Mouse (Mus musculus) spleen, adult 2 months (tissue): ENCODE results near the gene Mybbp1a. TPM values are rescaled to one million over a fixed set of nuclear protein-coding genes. Genes with fewer than 3 reads are reported as not detected.
A peak's percentile ranks its signal among the peaks of the same experiment; 100 is the strongest.

Experiments
- DNase-seq, 2 experiments: peaks; one replicate each; pipeline versions ENCODE4 v3.0.0 to v3.0.0-alpha.2; 2012 to 2021; ENCODE audit warnings: low spot score in 2 of 2, low read depth in 1 of 2
- H3K27ac ChIP-seq: fragments of 200-500 bp; 2 replicates; pipeline ENCODE4 v1.5.1; 2012; ENCODE audit warnings: low read length, inconsistent platforms; ENCODE audit not compliant: insufficient read depth
- H3K27me3 ChIP-seq: fragments of 200-500 bp; 2 replicates; pipeline ENCODE4 v1.6.1; 2012; ENCODE audit warnings: mild to moderate bottlenecking, moderate library complexity, low read length, inconsistent platforms; ENCODE audit not compliant: control insufficient read depth, insufficient read depth
- H3K36me3 ChIP-seq: fragments of 200-500 bp; 2 replicates; pipeline ENCODE4 v1.6.1; 2012; ENCODE audit warnings: mild to moderate bottlenecking, low read length, inconsistent platforms; ENCODE audit not compliant: control insufficient read depth, insufficient read depth
- H3K4me1 ChIP-seq: fragments of 200-500 bp; 2 replicates; pipeline ENCODE4 v1.6.1; 2011; ENCODE audit warnings: inconsistent platforms; ENCODE audit not compliant: control insufficient read depth, insufficient read depth, insufficient read length
- H3K4me3 ChIP-seq: fragments of 200-500 bp; 2 replicates; pipeline ENCODE4 v1.5.1; 2011; ENCODE audit warnings: mild to moderate bottlenecking, inconsistent platforms; ENCODE audit not compliant: insufficient read depth, insufficient read length; ENCODE audit errors: extremely low read depth
- CTCF ChIP-seq: fragments of 200-500 bp; IDR thresholded peaks from 2 replicates; pipeline ENCODE4 v1.5.1; 2011; ENCODE audit warnings: mild to moderate bottlenecking, inconsistent platforms; ENCODE audit not compliant: insufficient read depth, insufficient read length, insufficient replicate concordance; ENCODE audit errors: extremely low read depth
- POLR2A ChIP-seq: fragments of 200-500 bp; IDR thresholded peaks from 2 replicates; pipeline ENCODE4 v1.6.1; 2011; ENCODE audit warnings: low read depth, low read length, inconsistent platforms
- WGBS: fragments of 180-500 bp; shearing (Covaris S2); methylation state at CpG from one replicate; pipeline ENCODE4 v1.1.7; 2018; 5-methylcytosine and 5-hydroxymethylcytosine counted together
- polyA plus RNA-seq: library from polyadenylated mRNA; depleted of rRNA; stranded (reverse); fragments of >200 nt; gene quantifications from 2 replicates; pipeline ENCODE4 v1.2.3, GENCODE M21; 2012; rRNA removed

The Mybbp1a gene
- 48.6 and 48.7 TPM in 2 replicates for polyA plus RNA-seq

DNA sequence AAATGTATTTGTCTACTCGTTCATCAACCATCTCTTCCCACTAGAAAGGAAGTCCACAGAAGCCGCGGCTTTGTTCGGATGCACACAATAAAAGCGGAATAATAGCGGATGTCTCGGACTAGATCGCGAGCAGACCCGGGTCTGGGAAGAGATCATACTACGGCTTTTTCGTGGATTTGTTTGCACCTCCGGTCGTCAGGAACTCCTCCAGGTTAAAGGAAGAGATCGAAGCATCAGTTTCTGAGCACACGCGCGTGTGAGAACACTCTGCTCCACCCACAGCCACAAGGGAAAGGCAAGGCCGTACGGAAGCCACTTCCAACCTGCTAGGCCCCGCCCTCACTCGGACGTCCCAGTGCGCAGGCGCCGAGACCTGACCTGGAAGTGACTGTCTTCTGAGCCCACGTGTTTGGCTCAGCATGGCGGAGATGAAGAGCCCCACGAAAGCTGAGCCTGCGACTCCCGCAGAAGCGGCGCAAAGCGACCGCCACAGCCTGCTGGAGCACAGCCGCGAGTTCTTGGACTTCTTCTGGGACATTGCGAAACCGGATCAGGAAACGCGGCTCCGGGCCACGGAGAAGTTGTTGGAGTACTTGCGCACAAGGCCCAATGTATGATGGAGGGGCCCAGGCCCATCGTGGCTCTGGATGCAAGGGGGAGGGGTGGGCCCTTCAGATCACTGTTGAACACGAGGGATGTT is at the start of gene Mybbp1a:
Gene Mybbp1a (plus strand): TSS at position 391 of the 700 bp plus-strand sequence.
- peak within 1 kb of the TSS; percentile 78 for H3K4me3 ChIP-seq
- TF ChIP-seq CTCF (no peak), POLR2A (peak; percentile 88)
- H3K4me1 ChIP-seq = peaks cover 19% of the 10 kb centered on the region; the same call in 1 of the 2 replicates
- peak; percentile 89 to 99 for DNase-seq
- H3K27me3 ChIP-seq = no peaks in the 10 kb centered on the region
- WGBS = under 1% methylated on average over 46 of the region's 46 CpGs
- H3K36me3 ChIP-seq = peaks cover 31% of the 10 kb centered on the region
- H3K27ac ChIP-seq = peak within 1 kb of the TSS; percentile 87

- no peaks in the 10 kb centered on the region for H3K36me3 ChIP-seq
- H3K4me1 ChIP-seq = no peaks in the 10 kb centered on the region
- no peak overlapping the region for H3K27ac ChIP-seq
- TF ChIP-seq CTCF (no peak), POLR2A (no peak)
- 54% methylated on average over 3 of the region's 3 CpGs for WGBS
- no peak for DNase-seq
- H3K27me3 ChIP-seq = no peaks in the 10 kb centered on the region
- no peak overlapping the region for H3K4me3 ChIP-seq
Measured at GRCm38 (mm10) chr11:72393243-72393642, 47.9 kb upstream of the Mybbp1a start.

DNA sequence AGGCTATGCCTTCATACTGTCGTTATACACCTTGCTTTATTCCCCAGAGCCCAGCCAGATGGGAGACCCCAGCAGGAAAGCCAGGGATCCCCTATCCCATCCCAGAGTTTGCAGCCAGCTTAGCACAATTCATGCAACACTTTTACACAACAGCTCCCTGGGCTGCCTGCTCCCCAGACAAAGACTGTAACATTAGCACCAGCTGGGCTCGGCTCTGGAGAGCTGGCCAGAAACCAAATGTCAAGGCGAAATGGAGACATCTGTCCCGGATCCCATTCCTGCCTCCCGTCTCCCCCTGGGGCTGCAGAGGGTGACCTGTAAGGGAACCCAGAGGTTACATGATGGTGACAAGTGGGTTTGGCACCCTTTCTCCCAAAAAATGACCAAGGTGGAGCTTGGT is 47.5 kb upstream of the Mybbp1a start:
- no peak for TF ChIP-seq CTCF
- TF ChIP-seq POLR2A = no peak
- H3K27ac ChIP-seq = no peak overlapping the region
- DNase-seq = no peak
- H3K4me1 ChIP-seq = no peaks in the 10 kb centered on the region
- no peaks in the 10 kb centered on the region for H3K36me3 ChIP-seq
- H3K27me3 ChIP-seq = no peaks in the 10 kb centered on the region
- no peak overlapping the region for H3K4me3 ChIP-seq
- 74% methylated on average over 5 of the region's 5 CpGs for WGBS

- Histone ChIP-seq H3K4me3 (no peak overlapping the region), H3K4me1 (no peaks in the 10 kb centered on the region), H3K36me3 (no peaks in the 10 kb centered on the region), H3K27ac (no peak overlapping the region), H3K27me3 (no peaks in the 10 kb centered on the region)
- no peak for DNase-seq
- no peak for TF ChIP-seq POLR2A
- no peak for TF ChIP-seq CTCF
- 48% methylated on average over 2 of the region's 2 CpGs for WGBS
Measured at GRCm38 (mm10) chr11:72394694-72395093, 46.5 kb upstream of the Mybbp1a start.

DNA sequence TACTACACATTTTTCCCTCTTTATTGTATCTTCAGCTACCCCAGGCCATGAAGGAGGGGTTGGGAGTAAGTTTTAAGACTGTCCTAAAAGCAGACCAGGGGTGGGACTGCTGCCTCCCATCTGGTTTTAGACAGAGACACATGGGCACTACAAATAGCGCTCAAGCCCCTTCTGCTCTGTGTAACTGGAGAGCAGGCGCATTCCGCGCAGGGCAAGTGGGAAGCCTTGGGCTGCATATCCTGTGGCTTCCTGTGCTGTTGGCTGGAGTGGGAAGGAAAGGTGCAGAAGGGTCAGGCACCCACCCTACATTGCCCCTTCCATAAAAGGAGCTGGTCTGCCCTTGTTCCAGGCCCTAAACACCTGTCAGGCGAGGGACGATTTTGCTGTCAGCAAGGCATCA is 45.5 kb upstream of the Mybbp1a start:
- no peak for DNase-seq
- H3K36me3 ChIP-seq = no peaks in the 10 kb centered on the region
- H3K4me3 ChIP-seq = no peak overlapping the region
- H3K4me1 ChIP-seq = no peaks in the 10 kb centered on the region
- no peak overlapping the region for H3K27ac ChIP-seq
- WGBS = 84% methylated on average over 6 of the region's 6 CpGs
- H3K27me3 ChIP-seq = no peaks in the 10 kb centered on the region
- TF ChIP-seq POLR2A (no peak), CTCF (no peak)

GRCm38 (mm10) chr11:72396621-72397020 is 44.5 kb upstream of the Mybbp1a start:
- no peak for TF ChIP-seq CTCF
- TF ChIP-seq POLR2A = no peak
- H3K36me3 ChIP-seq = no peaks in the 10 kb centered on the region
- no peak overlapping the region for H3K4me3 ChIP-seq
- H3K4me1 ChIP-seq = no peaks in the 10 kb centered on the region
- 76% methylated on average over 7 of the region's 7 CpGs for WGBS
- DNase-seq = no peak
- H3K27ac ChIP-seq = 0 out of 2 replicates have a peak overlapping the region, but pooled peaks have one; percentile 1
- no peaks in the 10 kb centered on the region for H3K27me3 ChIP-seq

GRCm38 (mm10) chr11:72397072-72397471 is 44.1 kb upstream of the Mybbp1a start:
- H3K36me3 ChIP-seq = no peaks in the 10 kb centered on the region
- no peaks in the 10 kb centered on the region for H3K27me3 ChIP-seq
- 79% methylated on average over 10 of the region's 10 CpGs for WGBS
- H3K4me3 ChIP-seq = no peak overlapping the region
- TF ChIP-seq POLR2A (no peak), CTCF (no peak)
- H3K4me1 ChIP-seq = no peaks in the 10 kb centered on the region
- H3K27ac ChIP-seq = 0 out of 2 replicates have a peak overlapping the region, but pooled peaks have one; percentile 1
- no peak for DNase-seq
